Mouse (Mus musculus) heart, embryonic 14.5 days (tissue): ENCODE results near the gene Mrnip. TPM values are rescaled to one million over a fixed set of nuclear protein-coding genes. Genes with fewer than 3 reads are reported as not detected.
A peak's percentile ranks its signal among the peaks of the same experiment; 100 is the strongest.

Experiments
- ATAC-seq: fragments of 200-750 bp; cut with Nextera tagmentation; 2 replicates; pipeline ENCODE4 v1.8.0; 2017; ENCODE audit warnings: low read depth, moderate TSS enrichment; ENCODE audit not compliant: insufficient number of reproducible peaks, insufficient read depth, low FRiP score
- H3K27ac ChIP-seq, 2 experiments: fragments of 200-500 bp in 1 of 2; fragments of 300-500 bp in 1 of 2; sonication (generic) in 1 of 2; replicated peaks in 1 of 2; 2 replicates each; pipeline ENCODE4 v1.5.1; 2012 to 2014; ENCODE audit warnings: low read depth in 2 of 2, low read length in 2 of 2, control low read depth in 1 of 2, mild to moderate bottlenecking in 1 of 2, mixed read lengths in 1 of 2; ENCODE audit not compliant: control insufficient read depth in 1 of 2, insufficient read depth in 1 of 2
- H3K27me3 ChIP-seq: fragments of 300-500 bp; sonication (generic); 2 replicates; pipeline ENCODE4 v1.6.1; 2014; ENCODE audit warnings: mild to moderate bottlenecking, low read length, control low read depth; ENCODE audit not compliant: control insufficient read depth, insufficient read depth
- H3K36me3 ChIP-seq: fragments of 300-500 bp; sonication (generic); 2 replicates; pipeline ENCODE4 v1.6.1; 2014; ENCODE audit warnings: mild to moderate bottlenecking, control low read depth, low read length, mixed read lengths; ENCODE audit not compliant: control insufficient read depth, insufficient read depth
- H3K4me1 ChIP-seq, 2 experiments: fragments of 200-500 bp in 1 of 2; fragments of 300-500 bp in 1 of 2; sonication (generic) in 1 of 2; 2 replicates each; pipeline ENCODE4 v1.6.1; 2012 to 2014; ENCODE audit warnings: low read length in 2 of 2, control low read depth in 1 of 2, mixed read lengths in 1 of 2; ENCODE audit not compliant: control insufficient read depth in 2 of 2, insufficient read depth in 2 of 2
- H3K4me2 ChIP-seq: fragments of 300-500 bp; sonication (generic); 2 replicates; pipeline ENCODE4 v1.6.1; 2014; ENCODE audit warnings: mild to moderate bottlenecking, low read length
- H3K4me3 ChIP-seq, 2 experiments: fragments of 200-500 bp in 1 of 2; fragments of 300-500 bp in 1 of 2; sonication (generic) in 1 of 2; 2 replicates each; pipeline ENCODE4 v1.5.1; 2012 to 2014; ENCODE audit warnings: low read length in 2 of 2, mild to moderate bottlenecking in 2 of 2, control low read depth in 1 of 2, low read depth in 1 of 2, moderate library complexity in 1 of 2; ENCODE audit not compliant: control insufficient read depth in 1 of 2, insufficient read depth in 1 of 2
- H3K9ac ChIP-seq: fragments of 300-500 bp; sonication (generic); 2 replicates; pipeline ENCODE4 v1.6.1; 2014; ENCODE audit warnings: mild to moderate bottlenecking, low read length
- H3K9me3 ChIP-seq: fragments of 300-500 bp; sonication (generic); 2 replicates; pipeline ENCODE4 v1.6.1; 2016; ENCODE audit warnings: low read length, control low read depth; ENCODE audit not compliant: control insufficient read depth
- WGBS: fragments of 180-500 bp; shearing (Covaris S2); extraction: QIAGEN DNeasy Blood & Tissue Kit; methylation state at CpG from one replicate; pipeline ENCODE4 v1.1.7; 2014; 5-methylcytosine and 5-hydroxymethylcytosine counted together
- polyA plus RNA-seq: library from polyadenylated mRNA; unstranded; fragments of >200 nt; fragmentation: Nextera tagmentation; extraction: Ambion mirVana; gene quantifications from 2 replicates; pipeline ENCODE4 v1.2.1, GENCODE M21; 2014

Gene Mrnip
- polyA plus RNA-seq, 1 experiment from 2014 or later = 10.9 TPM

DNA sequence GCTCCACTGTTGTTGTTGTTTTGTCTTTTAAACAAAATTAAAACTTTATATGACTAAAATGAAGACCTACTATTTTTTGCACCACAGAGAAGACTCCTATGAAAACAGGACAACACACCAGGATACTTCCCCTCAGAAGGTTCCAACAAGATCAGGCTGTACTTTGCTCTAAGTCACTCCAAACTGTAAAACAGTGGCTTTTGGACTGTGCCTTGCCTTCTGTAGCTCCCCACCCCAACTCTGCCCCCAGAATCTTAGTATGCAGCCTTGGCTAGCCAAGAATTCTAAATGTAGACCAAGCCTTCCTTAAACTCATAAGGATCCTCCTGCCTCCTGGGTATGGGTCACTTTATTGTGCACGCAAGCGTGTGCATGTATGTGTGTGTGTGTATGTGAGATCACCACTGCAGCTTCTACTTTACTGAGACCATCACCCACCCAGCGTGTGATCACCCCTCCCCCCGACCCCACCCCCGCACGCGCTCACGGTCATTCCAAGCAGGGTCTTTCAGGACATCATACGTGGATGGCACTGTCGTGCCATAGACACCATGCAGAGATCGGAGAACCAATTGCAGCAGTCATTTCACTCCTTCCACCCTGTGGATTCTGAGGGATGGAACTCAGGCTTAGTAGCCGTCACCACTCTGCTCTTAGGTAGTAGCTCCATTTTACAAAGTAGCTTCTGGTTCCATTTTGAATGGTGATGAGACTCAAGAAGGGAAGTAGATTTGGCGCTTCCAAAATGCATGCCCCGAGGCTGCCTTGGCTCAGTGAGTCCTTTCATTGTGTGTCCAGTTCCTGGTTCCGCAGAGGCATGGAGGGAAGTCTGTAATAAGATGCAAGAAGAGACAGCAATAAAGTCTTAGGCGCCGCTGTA is 49.8 kb downstream of the Mrnip start:
- no peak for ATAC-seq
- Histone ChIP-seq H3K27me3 (no peaks in the 10 kb centered on the region), H3K9me3 (no peaks in the 10 kb centered on the region), H3K4me3 (peak overlapping the region; percentile 73 to 75), H3K4me2 (peak overlapping the region; percentile 82), H3K36me3 (peaks cover 5% of the 10 kb centered on the region; the same call in 1 of the 2 replicates), H3K9ac (peak overlapping the region; percentile 89), H3K4me1 (peaks cover 9 to 26% of the 10 kb centered on the region in 2 experiments), H3K27ac (peak overlapping the region; percentile 69 to 76)
- 9% methylated on average over 17 of the region's 17 CpGs for WGBS

DNA sequence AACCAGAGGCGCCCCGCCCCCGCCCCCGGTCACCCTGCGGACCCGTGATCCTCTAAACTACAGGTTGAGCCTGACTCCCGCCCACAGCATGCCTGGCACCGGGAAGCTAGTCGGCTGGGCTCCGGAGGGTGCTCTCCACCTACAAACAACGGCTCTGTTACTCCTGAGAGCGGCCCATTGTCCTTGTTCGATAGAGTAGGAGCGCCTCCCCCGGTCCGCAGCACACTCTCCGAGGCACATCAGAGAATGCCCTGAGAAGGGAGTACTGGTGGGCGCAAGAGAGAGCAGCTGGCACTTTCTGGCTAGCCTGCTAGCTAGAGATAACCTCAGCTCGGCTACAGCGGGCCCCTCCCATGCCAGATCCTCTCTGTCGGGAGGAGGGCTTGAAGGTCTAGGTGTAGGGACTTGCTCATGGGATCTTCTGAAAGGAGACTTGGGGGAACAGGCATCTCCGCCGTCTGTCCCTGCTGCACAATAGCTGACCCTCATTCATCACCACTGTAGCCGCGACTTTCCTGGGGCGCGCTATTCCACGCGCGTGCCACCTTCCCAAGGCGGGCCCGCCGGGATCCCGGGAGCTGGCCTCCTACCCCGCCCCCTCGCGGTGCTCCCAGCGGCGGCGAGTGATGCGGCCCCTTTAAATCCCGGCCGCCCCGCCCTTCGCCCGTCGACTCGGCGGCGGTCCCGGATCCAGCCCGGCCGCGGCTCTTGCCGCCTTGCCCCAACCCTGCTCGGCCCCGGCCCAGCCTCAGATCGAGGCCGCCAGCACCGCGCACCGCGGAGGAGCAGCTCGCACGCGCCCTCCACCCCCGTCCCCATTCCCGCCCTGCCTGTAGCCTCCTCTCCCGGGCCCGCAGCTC is 50.7 kb downstream of the Mrnip start:
- no peaks in the 10 kb centered on the region for H3K9me3 ChIP-seq
- under 1% methylated on average over 69 of the region's 70 CpGs for WGBS
- peak; percentile 84 for ATAC-seq
- H3K27ac ChIP-seq = peak overlapping the region; percentile 69 to 76
- H3K9ac ChIP-seq = peak overlapping the region; percentile 89
- peak overlapping the region; percentile 73 to 75 for H3K4me3 ChIP-seq
- peaks cover 5% of the 10 kb centered on the region; the same call in 1 of the 2 replicates for H3K36me3 ChIP-seq
- H3K27me3 ChIP-seq = no peaks in the 10 kb centered on the region
- H3K4me2 ChIP-seq = peak overlapping the region; percentile 82
- peaks cover 9 to 26% of the 10 kb centered on the region in 2 experiments for H3K4me1 ChIP-seq

- Histone ChIP-seq H3K36me3 (peaks cover 5% of the 10 kb centered on the region; the same call in 1 of the 2 replicates), H3K27ac (peak overlapping the region; percentile 43 to 69; a peak in 3 of 4 replicates), H3K9me3 (no peaks in the 10 kb centered on the region), H3K9ac (peak overlapping the region; percentile 89), H3K4me2 (peak overlapping the region; percentile 82), H3K27me3 (no peaks in the 10 kb centered on the region), H3K4me1 (peaks cover 11 to 26% of the 10 kb centered on the region in 2 experiments), H3K4me3 (peak overlapping the region; percentile 73 to 75)
- peak; percentile 13; the same call in 1 of the 2 replicates for ATAC-seq
- WGBS = 3% methylated on average over 34 of the region's 34 CpGs
Measured at GRCm38 (mm10) chr11:50225611-50226378, 51.6 kb downstream of the Mrnip start.

- Histone ChIP-seq H3K27me3 (no peaks in the 10 kb centered on the region), H3K9ac (peak overlapping the region; percentile 89), H3K4me1 (peaks cover 13 to 26% of the 10 kb centered on the region in 2 experiments), H3K4me2 (peak overlapping the region; percentile 82), H3K9me3 (no peaks in the 10 kb centered on the region), H3K27ac (peak overlapping the region; percentile 43 to 69), H3K36me3 (peaks cover 5% of the 10 kb centered on the region; the same call in 1 of the 2 replicates), H3K4me3 (peak overlapping the region; percentile 73 to 75)
- 53% methylated on average over 2 of the region's 2 CpGs for WGBS
- no peak for ATAC-seq
Measured at GRCm38 (mm10) chr11:50226406-50226805, 52.2 kb downstream of the Mrnip start.

- Histone ChIP-seq H3K27ac (peak overlapping the region; percentile 43 to 69), H3K27me3 (no peaks in the 10 kb centered on the region), H3K4me3 (no peak overlapping the region), H3K4me1 (peaks cover 13 to 26% of the 10 kb centered on the region in 2 experiments), H3K4me2 (peak overlapping the region; percentile 82), H3K9ac (0 out of 2 replicates have a peak overlapping the region, but pooled peaks have one; percentile 89), H3K9me3 (no peaks in the 10 kb centered on the region), H3K36me3 (peaks cover 13% of the 10 kb centered on the region)
- ATAC-seq = no peak
- 63% methylated on average over 3 of the region's 3 CpGs for WGBS
Measured at GRCm38 (mm10) chr11:50227226-50227625, 53.0 kb downstream of the Mrnip start.

DNA sequence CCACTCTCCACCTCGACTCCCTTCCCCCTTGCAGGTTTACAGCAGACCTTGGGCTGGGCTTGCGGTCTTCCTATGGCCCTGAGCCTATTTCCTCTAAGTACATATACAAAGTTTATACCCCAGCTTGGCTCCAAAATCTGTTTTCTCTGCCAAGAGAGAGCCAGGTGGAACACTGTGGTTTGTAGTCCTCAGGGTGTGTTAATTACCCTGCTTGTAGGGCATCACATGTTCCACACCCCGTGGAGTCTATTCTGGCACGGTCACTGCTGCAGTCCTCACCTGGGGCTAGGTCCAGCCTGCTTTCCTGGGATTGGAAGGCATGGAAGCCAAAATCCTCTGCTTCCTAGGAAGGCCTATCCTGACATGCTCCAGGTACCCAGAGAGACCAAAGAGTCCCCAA is 53.5 kb downstream of the Mrnip start:
- no peak for ATAC-seq
- Histone ChIP-seq H3K36me3 (peaks cover 18% of the 10 kb centered on the region), H3K9me3 (no peaks in the 10 kb centered on the region), H3K4me3 (no peak overlapping the region), H3K27ac (0 out of 4 replicates have a peak overlapping the region, but pooled peaks of 1 of the 2 experiments have one; percentile 69), H3K9ac (no peak overlapping the region), H3K27me3 (no peaks in the 10 kb centered on the region), H3K4me2 (peak overlapping the region; percentile 82; the same call in 1 of the 2 replicates), H3K4me1 (peaks cover 13 to 25% of the 10 kb centered on the region in 2 experiments)
- WGBS = 93% methylated on average over 4 of the region's 4 CpGs
